Mouse (Mus musculus) cerebellum, adult 2 months (tissue): ENCODE results near the gene Basp1. TPM values are rescaled to one million over a fixed set of nuclear protein-coding genes. Genes with fewer than 3 reads are reported as not detected.
"Not testable (repeated sequence)": the region's sequence is repeated elsewhere in the genome, so short reads cannot be mapped to it uniquely, and the experiment has no call there.

Experiments used
- DNase-seq, 2 experiments: peaks; one replicate each; pipeline ENCODE4 v3.0.0; 2021
- H3K27ac ChIP-seq: fragments of 200-500 bp; 2 replicates; pipeline ENCODE4 v1.5.1; 2012; ENCODE audit warnings: low read length, control low read depth, inconsistent platforms; ENCODE audit not compliant: insufficient read depth
- H3K27me3 ChIP-seq: fragments of 200-500 bp; 2 replicates; pipeline ENCODE4 v1.6.1; 2012; ENCODE audit warnings: inconsistent platforms, mild to moderate bottlenecking, low read length, moderate library complexity; ENCODE audit not compliant: control insufficient read depth, insufficient read depth
- H3K4me1 ChIP-seq: fragments of 200-500 bp; 2 replicates; pipeline ENCODE4 v1.6.1; 2011; ENCODE audit warnings: low read length; ENCODE audit not compliant: control insufficient read depth, insufficient read depth
- H3K4me3 ChIP-seq: fragments of 200-500 bp; replicated peaks from 2 replicates; pipeline ENCODE3; 2011; ENCODE audit warnings: mild to moderate bottlenecking, low read depth, low read length, control low read depth; ENCODE audit not compliant: insufficient read depth
- CTCF ChIP-seq: fragments of 200-500 bp; IDR thresholded peaks from 2 replicates; pipeline ENCODE4 v1.5.1; 2011; ENCODE audit warnings: low read depth, mild to moderate bottlenecking, control low read depth, low read length, moderate library complexity, borderline replicate concordance; ENCODE audit not compliant: insufficient read depth
- POLR2A ChIP-seq: fragments of 200-500 bp; IDR thresholded peaks from 2 replicates; pipeline ENCODE4 v1.6.1; 2011; ENCODE audit warnings: low read length, control low read depth, borderline replicate concordance; ENCODE audit not compliant: insufficient read depth
- WGBS: fragments of 180-500 bp; shearing (Covaris S2); methylation state at CpG from one replicate; pipeline ENCODE4 v1.1.7; 2018; 5-methylcytosine and 5-hydroxymethylcytosine counted together
- polyA plus RNA-seq: library from polyadenylated mRNA; depleted of rRNA; stranded (reverse); fragments of >200 nt; gene quantifications from 2 replicates; pipeline ENCODE4 v1.2.3, GENCODE M21; 2012; rRNA removed

The Basp1 gene
- 58.4 and 74.3 TPM in 2 replicates for polyA plus RNA-seq

DNA sequence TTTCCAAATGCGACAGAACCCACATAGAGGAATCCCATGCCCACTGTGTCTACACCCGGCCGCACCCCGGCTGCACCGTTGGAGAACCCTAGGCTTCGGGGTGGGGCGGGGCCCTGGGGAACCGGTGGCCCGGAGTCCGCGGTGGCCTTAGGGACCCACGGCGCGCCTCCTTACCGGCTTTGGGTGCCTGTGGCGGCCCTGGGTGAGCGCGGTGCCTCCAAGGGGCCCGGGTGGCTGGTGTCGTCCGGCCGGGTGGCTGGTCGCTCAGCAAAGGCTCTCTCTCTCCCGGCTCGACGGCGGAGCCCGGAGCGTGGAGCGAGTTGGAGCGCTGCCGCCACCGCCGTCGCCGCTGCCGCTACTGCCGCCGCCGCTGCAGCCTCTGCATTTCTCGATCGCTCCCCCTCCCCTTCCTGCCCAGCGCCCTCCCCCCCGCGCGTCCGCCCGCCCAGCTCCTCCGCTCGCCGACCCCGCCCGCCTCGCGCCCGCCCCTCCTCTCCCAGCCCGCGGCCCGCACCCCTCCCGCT is at the start of gene Basp1:
Gene Basp1 (minus strand): TSS at position 387 of the 524 bp plus-strand sequence.
- no peak for TF ChIP-seq CTCF
- H3K4me1 ChIP-seq: 0 out of 2 replicates have a peak, but pooled peaks cover 2% of the 10 kb centered on the region
- DNase-seq: peak; percentile 17 to 35
- H3K27me3 ChIP-seq: peaks cover 5% of the 10 kb centered on the region; the same call in 1 of the 2 replicates
- H3K4me3 ChIP-seq: peak within 1 kb of the TSS; percentile 64
- WGBS: under 1% methylated on average over 44 of the region's 60 CpGs
- no peak within 1 kb of the TSS for H3K27ac ChIP-seq

DNA sequence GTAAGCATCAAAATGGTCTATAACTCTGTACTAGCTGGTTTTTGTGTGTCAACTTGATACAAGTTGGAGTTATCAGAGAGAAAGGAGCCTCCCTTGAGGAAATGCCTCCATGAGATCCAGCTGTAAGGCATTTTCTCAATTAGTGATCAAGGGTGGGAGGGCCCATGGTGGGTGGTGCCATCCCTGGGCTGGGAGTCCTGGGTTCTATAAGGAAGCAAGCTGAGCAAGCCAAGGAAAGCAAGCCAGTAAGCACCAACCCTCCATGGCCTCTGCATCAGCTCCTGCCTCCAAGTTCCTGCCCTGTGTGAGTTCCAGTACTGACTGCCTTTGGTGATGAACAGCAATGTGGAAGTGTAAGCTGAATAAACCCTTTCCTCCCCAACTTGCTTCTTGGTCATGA is 49.5 kb upstream of the Basp1 start:
- not testable (repeated sequence) for H3K4me1 ChIP-seq, H3K4me3 ChIP-seq, H3K27ac ChIP-seq

DNA sequence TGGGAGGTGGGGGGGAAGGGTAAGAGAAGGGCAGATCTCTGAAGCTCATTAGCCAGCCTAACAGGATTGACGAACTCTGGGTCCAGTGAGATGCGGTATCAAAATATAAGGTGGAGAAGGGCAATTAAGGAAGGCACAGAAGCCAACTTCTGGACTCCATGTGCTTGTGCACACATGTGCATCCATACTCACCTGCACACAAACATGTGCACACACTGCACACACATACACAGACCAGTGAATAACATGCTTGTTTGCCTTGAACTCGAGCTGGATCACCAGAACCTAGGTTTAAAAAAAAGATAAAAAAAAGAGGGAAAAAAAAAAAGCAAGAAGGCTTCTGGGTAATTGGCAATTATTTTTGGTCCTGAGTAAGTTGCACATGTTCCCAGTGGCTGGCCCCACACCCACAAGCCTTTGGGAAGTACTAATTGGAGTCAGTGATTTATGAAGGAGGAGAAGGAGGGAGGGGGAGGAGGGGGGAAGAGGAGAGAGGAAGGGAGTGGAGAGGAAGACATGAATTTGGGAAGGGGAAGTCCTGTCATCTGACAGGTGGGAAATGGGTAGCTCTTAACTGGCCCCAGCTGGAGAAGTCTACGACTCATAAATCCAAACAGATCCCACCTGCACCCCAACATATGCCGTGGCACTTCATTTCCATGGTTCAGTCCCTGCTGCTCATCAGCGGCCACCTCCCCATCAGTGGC is 48.6 kb upstream of the Basp1 start:
- H3K4me3 ChIP-seq: no peak overlapping the region

More for the DNA sequence above, 49.5 kb upstream of the Basp1 start:
- H3K27me3 ChIP-seq, DNase-seq: not testable (repeated sequence)

DNA sequence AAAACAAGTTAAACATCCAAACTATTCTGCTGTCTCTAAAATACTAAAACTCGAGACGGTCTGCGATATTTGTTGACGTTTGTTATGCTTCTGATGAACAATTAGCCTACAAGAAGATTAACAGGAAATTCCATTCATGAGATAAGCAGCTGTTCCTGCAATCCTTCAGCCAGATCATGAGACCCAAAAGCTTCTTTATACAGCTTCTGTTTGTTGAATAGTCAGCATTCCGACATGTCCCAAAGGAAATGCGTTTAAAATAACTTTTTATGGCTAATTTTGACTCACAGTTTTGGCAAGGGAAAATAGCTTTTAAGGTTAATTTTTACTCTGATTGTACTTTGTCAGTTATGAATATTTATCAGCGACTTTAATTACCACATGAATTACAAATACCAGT is 46.3 kb upstream of the Basp1 start:
- Histone ChIP-seq H3K27me3 (no peaks in the 10 kb centered on the region), H3K27ac (no peak overlapping the region), H3K4me1 (no peaks in the 10 kb centered on the region), H3K4me3 (no peak overlapping the region)
- no peak for TF ChIP-seq POLR2A
- no peak for TF ChIP-seq CTCF
- 67% methylated on average over 7 of the region's 7 CpGs for WGBS
- DNase-seq: no peak

More for the DNA sequence above, 48.6 kb upstream of the Basp1 start:
- no peak for DNase-seq
- no peak for TF ChIP-seq CTCF
- TF ChIP-seq POLR2A: no peak
- Histone ChIP-seq H3K27me3 (no peaks in the 10 kb centered on the region), H3K4me1 (no peaks in the 10 kb centered on the region), H3K27ac (no peak overlapping the region)
- WGBS: 85% methylated on average over 6 of the region's 6 CpGs

DNA sequence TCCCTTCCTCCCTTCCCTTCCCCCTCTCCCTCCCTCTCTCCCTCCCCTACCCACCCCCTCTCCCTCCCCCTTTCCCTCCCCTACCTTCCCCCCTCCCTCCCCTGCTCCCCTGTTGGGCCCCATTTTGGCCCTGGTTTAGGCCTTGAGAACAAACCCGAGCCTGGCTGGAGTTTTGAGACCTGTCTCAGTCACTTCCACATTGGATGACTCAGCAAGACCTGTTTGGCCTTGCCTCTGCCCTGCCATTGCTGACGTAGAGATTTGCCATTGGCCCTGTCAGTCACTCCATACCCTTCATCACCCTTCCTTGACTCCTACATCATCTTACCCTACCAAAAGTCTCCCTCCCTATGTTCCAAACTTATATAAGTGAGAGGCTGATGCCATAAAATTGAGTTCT is 43.9 kb upstream of the Basp1 start:
- H3K27me3 ChIP-seq: no peaks in the 10 kb centered on the region

DNA sequence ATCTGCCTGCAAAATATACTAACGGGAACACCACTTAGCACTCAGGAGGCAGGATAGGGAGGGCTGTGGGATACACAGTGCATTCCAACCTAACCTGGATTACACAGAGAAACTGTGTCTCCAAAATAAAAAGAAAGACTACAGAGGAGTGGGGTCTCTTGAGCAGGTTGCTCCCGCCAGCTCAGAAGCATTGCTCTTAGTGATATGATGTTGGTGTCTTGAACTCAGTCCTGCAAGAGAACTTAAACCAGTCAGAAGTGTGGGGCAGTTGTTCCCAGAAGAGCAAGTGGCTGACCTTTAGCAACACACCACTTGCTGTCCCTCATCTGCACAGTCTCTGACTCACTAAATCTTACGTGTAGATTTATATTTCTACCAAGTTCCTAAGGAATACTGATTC is 40.0 kb upstream of the Basp1 start:
- Histone ChIP-seq H3K4me1 (no peaks in the 10 kb centered on the region), H3K4me3 (no peak overlapping the region), H3K27me3 (no peaks in the 10 kb centered on the region), H3K27ac (no peak overlapping the region)
- WGBS: over 99% methylated on average over 3 of the region's 3 CpGs
- no peak for TF ChIP-seq CTCF
- no peak for TF ChIP-seq POLR2A
- DNase-seq: no peak

More for the DNA sequence above, 43.9 kb upstream of the Basp1 start:
- Histone ChIP-seq H3K27ac (no peak overlapping the region), H3K4me1 (no peaks in the 10 kb centered on the region), H3K4me3 (no peak overlapping the region)
- no peak for DNase-seq
- TF ChIP-seq CTCF (no peak), POLR2A (no peak)
- 68% methylated on average over 2 of the region's 2 CpGs for WGBS

DNA sequence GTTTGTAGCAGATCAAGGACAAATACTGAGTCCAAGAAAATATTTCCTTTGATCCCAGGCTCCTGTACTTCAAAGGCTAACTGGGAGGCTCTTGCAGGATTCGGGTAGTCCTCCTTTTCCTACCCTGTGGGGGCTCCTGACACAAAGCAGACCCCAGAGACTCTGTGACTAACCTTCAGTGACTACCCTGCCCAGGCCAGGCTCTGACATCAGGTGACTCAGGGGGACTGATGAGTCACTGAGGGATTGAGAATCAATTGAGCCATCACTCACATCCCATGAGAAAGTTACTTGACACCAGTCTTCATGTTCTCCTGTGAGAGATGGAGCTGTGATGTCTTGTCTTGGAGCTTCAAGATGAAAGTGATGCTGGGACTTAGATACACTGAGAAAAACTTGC is 35.8 kb upstream of the Basp1 start:
- Histone ChIP-seq H3K27me3 (no peaks in the 10 kb centered on the region), H3K27ac (no peak overlapping the region), H3K4me1 (no peaks in the 10 kb centered on the region), H3K4me3 (no peak overlapping the region)
- DNase-seq: no peak
- TF ChIP-seq CTCF: no peak
- no peak for TF ChIP-seq POLR2A
- 40% methylated on average over 1 of the region's 1 CpGs for WGBS

DNA sequence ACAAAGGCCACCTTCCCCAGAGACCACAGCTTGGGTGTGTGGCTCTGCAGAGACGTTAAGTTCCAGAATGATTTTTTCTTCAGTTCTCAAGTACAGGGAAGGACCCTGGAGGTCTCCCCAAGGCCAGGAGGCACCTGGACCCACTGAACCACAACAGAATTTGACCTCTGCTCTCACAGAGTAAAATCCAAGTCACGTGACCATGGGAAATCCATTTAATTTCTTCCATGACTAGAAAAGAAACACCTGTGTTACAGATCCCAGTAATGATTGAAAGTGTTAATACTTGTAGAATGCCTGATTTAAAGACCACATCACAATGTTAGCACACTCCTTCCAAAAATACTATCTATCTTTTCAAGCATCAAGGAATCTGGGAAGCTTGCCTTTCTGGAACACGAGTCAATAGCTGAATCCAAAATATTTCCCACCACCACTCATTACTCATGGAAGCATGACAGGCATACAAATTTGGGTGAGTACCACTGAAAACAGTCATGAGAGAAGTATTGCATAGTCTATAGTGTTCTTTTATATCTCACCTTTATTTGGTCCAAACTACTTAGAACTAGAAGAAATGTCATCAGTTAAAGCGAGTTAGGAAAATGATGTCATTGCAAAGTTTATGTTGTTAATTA is 35.3 kb upstream of the Basp1 start:
- DNase-seq: no peak
- H3K4me1 ChIP-seq: no peaks in the 10 kb centered on the region
- WGBS: 68% methylated on average over 4 of the region's 4 CpGs
- no peak overlapping the region for H3K4me3 ChIP-seq
- TF ChIP-seq POLR2A (no peak), CTCF (no peak)
- no peak overlapping the region for H3K27ac ChIP-seq
- H3K27me3 ChIP-seq: no peaks in the 10 kb centered on the region
